Mouse (Mus musculus): ENCODE data around the gene Oca2. TPM values are rescaled to one million over a fixed set of nuclear protein-coding genes. Genes with fewer than 3 reads are reported as not detected.
A peak's percentile ranks its signal among the peaks of the same experiment; 100 is the strongest.

Gene Oca2
- under 1 TPM; 0.25 to 0.81 TPM for total RNA-seq (2021)

- no peak for DNase-seq
Measured at GRCm38 (mm10) chr7:56239543-56239942, at the start of gene Oca2. TSS of gene Oca2 (plus strand) at chr7:56239760.

GRCm38 (mm10) chr7:56191041-56191440, 48.5 kb upstream of the Oca2 start:
- no peak for DNase-seq

- DNase-seq = no peak
Measured at GRCm38 (mm10) chr7:56191661-56192060, 47.9 kb upstream of the Oca2 start.

GRCm38 (mm10) chr7:56201483-56202218, 37.9 kb upstream of the Oca2 start:
- DNase-seq = no peak

GRCm38 (mm10) chr7:56202843-56203242, 36.7 kb upstream of the Oca2 start:
- DNase-seq = no peak

- DNase-seq = no peak
Measured at GRCm38 (mm10) chr7:56203286-56203685, 36.3 kb upstream of the Oca2 start.

GRCm38 (mm10) chr7:56204877-56205276, 34.7 kb upstream of the Oca2 start:
- no peak for DNase-seq

GRCm38 (mm10) chr7:56220811-56221210, 18.7 kb upstream of the Oca2 start:
- no peak for DNase-seq

GRCm38 (mm10) chr7:56235794-56236423, 3.7 kb upstream of the Oca2 start:
- no peak for DNase-seq

- DNase-seq = no peak
Measured at GRCm38 (mm10) chr7:56236617-56237016, 2.9 kb upstream of the Oca2 start.

- DNase-seq = no peak
Measured at GRCm38 (mm10) chr7:56254568-56254967, 15.0 kb downstream of the Oca2 start.

- DNase-seq = no peak
Measured at GRCm38 (mm10) chr7:56257875-56258441, 18.4 kb downstream of the Oca2 start.

GRCm38 (mm10) chr7:56277506-56277905, 37.9 kb downstream of the Oca2 start:
- DNase-seq = no peak

GRCm38 (mm10) chr7:56291468-56292115, 52.0 kb downstream of the Oca2 start:
- peak; percentile 53 to 67 for DNase-seq

GRCm38 (mm10) chr7:56304408-56304807, 64.8 kb downstream of the Oca2 start:
- no peak for DNase-seq

- no peak for DNase-seq
Measured at GRCm38 (mm10) chr7:56314358-56314757, 74.8 kb downstream of the Oca2 start.

- no peak for DNase-seq
Measured at GRCm38 (mm10) chr7:56315630-56316529, 76.3 kb downstream of the Oca2 start.

- no peak for DNase-seq
Measured at GRCm38 (mm10) chr7:56327738-56328137, 88.2 kb downstream of the Oca2 start.

GRCm38 (mm10) chr7:56348528-56348927, 109.0 kb downstream of the Oca2 start:
- DNase-seq = no peak

- DNase-seq = peak in 1 of 2 experiments; percentile 4
Measured at GRCm38 (mm10) chr7:56356658-56357342, 117.2 kb downstream of the Oca2 start.

GRCm38 (mm10) chr7:56381750-56382421, 142.3 kb downstream of the Oca2 start:
- DNase-seq = no peak

Data from layer of hippocampus, postnatal 36 days (tissue).